Mouse (Mus musculus) ES-Bruce4 (cell line): Measurements from ENCODE around the gene Ghrl.

ENCODE experiments used
- EP300 ChIP-seq: IDR thresholded peaks from 2 replicates; pipeline ENCODE4 v1.6.1; 2011; ENCODE audit warnings: low read depth, low read length; ENCODE audit not compliant: insufficient read depth
- POLR2A ChIP-seq: IDR thresholded peaks from one replicate; pipeline ENCODE4 v1.8.1; 2011; ENCODE audit warnings: low read length; ENCODE audit not compliant: insufficient read depth

- TF ChIP-seq POLR2A (no peak), EP300 (no peak)
These were observed 8.5 kb upstream of the Ghrl start for GRCm38 (mm10) chr6:113728181-113728580.
